Comparison of ENCODE assay signal across 25 mouse cellular contexts in the genomic region with DNA sequence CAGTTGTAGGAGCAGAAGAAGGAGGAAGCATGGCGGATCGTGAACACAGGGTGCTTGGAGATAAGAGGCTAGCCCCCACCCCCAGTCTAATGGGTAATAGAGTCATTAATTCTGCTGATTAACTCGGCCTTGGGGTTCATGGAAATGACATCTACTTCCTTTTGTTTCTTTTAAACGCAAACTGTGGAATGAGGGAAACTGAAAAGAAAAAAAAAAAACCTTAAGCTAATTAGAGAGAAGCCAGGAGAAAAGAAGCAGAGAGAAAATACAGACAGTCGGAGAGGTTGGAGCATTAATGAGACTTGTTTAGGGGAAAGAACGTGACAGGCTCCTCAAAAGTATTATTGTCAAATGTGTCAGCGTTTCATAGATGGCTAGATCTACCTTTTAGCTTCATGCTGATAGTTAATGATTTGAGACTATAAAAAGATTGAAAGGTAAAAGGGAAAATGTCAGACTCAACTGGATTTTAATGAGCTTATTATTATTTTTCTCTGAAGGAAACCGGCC.
A peak's percentile ranks its signal among the peaks of the same experiment; 100 is the strongest.
DNase-seq lines count a peak whose midpoint lies in the region; ATAC-seq and TF ChIP-seq lines count a peak whose summit lies in the region.
"Had no signal": no experiment of that assay in that cellular context is flagged by ENCODE, and none has a peak within 500 bp of the region (broad histone marks: within the 10 kb centered on the region; RNA-seq: fewer than 3 reads in every experiment).

No protein-coding gene starts in this region.

- ATAC-seq in neural tube, embryonic 15.5 days (ENCODE audit: low FRiP score), result no peak
- peak; percentile 54 for ATAC-seq in forebrain, embryonic 14.5 days
- no peak for ATAC-seq in midbrain, embryonic 15.5 days (replicated peaks)
- no peak for ATAC-seq in liver, postnatal 0 days
- ATAC-seq: activated CD4-positive, CD25-positive, alpha-beta regulatory T cell, adult 4 months; intestine, embryonic 16.5 days had no signal

- H3K36me3 ChIP-seq in neural tube, embryonic 15.5 days, result no peaks in the 10 kb centered on the region
- H3K36me3 ChIP-seq in forebrain, embryonic 14.5 days (ENCODE audit: control insufficient read depth, insufficient read depth, low read length), result no peaks in the 10 kb centered on the region
- H3K36me3 ChIP-seq in midbrain, embryonic 15.5 days (replicated peaks), result no peaks in the 10 kb centered on the region
- H3K36me3 ChIP-seq in liver, postnatal 0 days (replicated peaks; ENCODE audit: insufficient read depth, low read length), result no peaks in the 10 kb centered on the region
- H3K36me3 ChIP-seq: heart, embryonic 15.5 days; kidney, embryonic 15.5 days had no signal

- WGBS in neural tube, embryonic 15.5 days, result 54% methylated on average over 8 of the region's 8 CpGs
- WGBS in forebrain, embryonic 14.5 days, result 4% methylated on average over 8 of the region's 8 CpGs
- WGBS in midbrain, embryonic 15.5 days, result 38% methylated on average over 8 of the region's 8 CpGs
- 49% methylated on average over 8 of the region's 8 CpGs for WGBS in liver, postnatal 0 days (ENCODE audit: insufficient replicate concordance)

- no peak overlapping the region for H3K9ac ChIP-seq in neural tube, embryonic 15.5 days (replicated peaks)
- no peak overlapping the region for H3K9ac ChIP-seq in forebrain, embryonic 14.5 days (ENCODE audit: low read length)
- no peak overlapping the region for H3K9ac ChIP-seq in midbrain, embryonic 15.5 days
- no peak overlapping the region for H3K9ac ChIP-seq in liver, postnatal 0 days (replicated peaks)
- H3K9ac ChIP-seq: heart, embryonic 15.5 days; kidney, embryonic 15.5 days had no signal

- DNase-seq in neural tube, embryonic 10.5 days (ENCODE audit: extremely low spot score, low spot score), result no peak
- peak; percentile 72 for DNase-seq in forebrain, embryonic 14.5 days (ENCODE audit: low spot score)
- DNase-seq in thymus, postnatal 36 days, result no peak
- DNase-seq in B cell, adult 2 months, result no peak
- no peak for DNase-seq in liver, postnatal 0 days
- DNase-seq: adrenal gland, postnatal 10 days; cerebellum, adult 18-20 months; cerebellum, postnatal 25 days; embryo, embryonic 11 days; gastrocnemius, postnatal 36 days; heart, postnatal 4 days; kidney, postnatal 4 days; layer of hippocampus, adult 9-11 months; lung, adult 2 months; lung, postnatal 36 days; right cerebral cortex, postnatal 4 days; thymus, adult 2 months had no signal

- no peaks in the 10 kb centered on the region for H3K9me3 ChIP-seq in neural tube, embryonic 15.5 days (replicated peaks)
- no peaks in the 10 kb centered on the region for H3K9me3 ChIP-seq in forebrain, embryonic 14.5 days (replicated peaks; ENCODE audit: control insufficient read depth, low read length)
- no peaks in the 10 kb centered on the region for H3K9me3 ChIP-seq in midbrain, embryonic 15.5 days
- H3K9me3 ChIP-seq in liver, postnatal 0 days (ENCODE audit: low read length), result no peaks in the 10 kb centered on the region
- H3K9me3 ChIP-seq: heart, embryonic 15.5 days; kidney, embryonic 15.5 days had no signal

- no peaks in the 10 kb centered on the region for H3K27me3 ChIP-seq in neural tube, embryonic 15.5 days (replicated peaks)
- H3K27me3 ChIP-seq in forebrain, embryonic 14.5 days (replicated peaks; ENCODE audit: control insufficient read depth, insufficient read depth, low read length), result no peaks in the 10 kb centered on the region
- no peaks in the 10 kb centered on the region for H3K27me3 ChIP-seq in midbrain, embryonic 15.5 days (replicated peaks)
- no peaks in the 10 kb centered on the region for H3K27me3 ChIP-seq in liver, postnatal 0 days (ENCODE audit: insufficient read depth, low read length)
- H3K27me3 ChIP-seq: heart, embryonic 15.5 days; kidney, embryonic 15.5 days had no signal

- TF ChIP-seq EP300 in liver, postnatal 0 days (IDR thresholded peaks at IDR 0.05; ENCODE audit: low read depth), result no peak

- 0 out of 2 replicates have a peak overlapping the region, but pooled peaks have one; percentile 10 for H3K27ac ChIP-seq in neural tube, embryonic 15.5 days (replicated peaks)
- peak overlapping the region; percentile 72; the same call in 1 of the 2 replicates for H3K27ac ChIP-seq in forebrain, embryonic 14.5 days (ENCODE audit: low read depth, low read length)
- H3K27ac ChIP-seq in midbrain, embryonic 15.5 days, result peak overlapping the region; percentile 69
- H3K27ac ChIP-seq in liver, postnatal 0 days (ENCODE audit: low read depth), result no peak overlapping the region
- H3K27ac ChIP-seq: heart, embryonic 15.5 days; kidney, embryonic 15.5 days; left cerebral cortex, adult 2 months had no signal

- no peak for TF ChIP-seq CTCF in liver, postnatal 0 days (IDR thresholded peaks at IDR 0.05; ENCODE audit: low read depth)

- H3K4me3 ChIP-seq in neural tube, embryonic 15.5 days (replicated peaks), result no peak overlapping the region
- no peak overlapping the region for H3K4me3 ChIP-seq in forebrain, embryonic 14.5 days (ENCODE audit: low read depth, low read length)
- no peak overlapping the region for H3K4me3 ChIP-seq in midbrain, embryonic 15.5 days
- no peak overlapping the region for H3K4me3 ChIP-seq in liver, postnatal 0 days (ENCODE audit: low read depth, low read length)
- H3K4me3 ChIP-seq: heart, embryonic 15.5 days; kidney, embryonic 15.5 days; left cerebral cortex, adult 2 months had no signal

- no peak overlapping the region for H3K4me2 ChIP-seq in neural tube, embryonic 15.5 days
- peak overlapping the region; percentile 19; the same call in 1 of the 2 replicates for H3K4me2 ChIP-seq in forebrain, embryonic 14.5 days (ENCODE audit: low read length)
- no peak overlapping the region for H3K4me2 ChIP-seq in midbrain, embryonic 15.5 days
- no peak overlapping the region for H3K4me2 ChIP-seq in liver, postnatal 0 days (ENCODE audit: low read depth, low read length)
- H3K4me2 ChIP-seq: heart, embryonic 15.5 days; kidney, embryonic 15.5 days; liver, embryonic 11.5 days had no signal

- no peaks in the 10 kb centered on the region for H3K4me1 ChIP-seq in neural tube, embryonic 15.5 days
- peaks cover 13% of the 10 kb centered on the region for H3K4me1 ChIP-seq in forebrain, embryonic 14.5 days (ENCODE audit: control insufficient read depth, insufficient read depth, low read length)
- peaks cover 16% of the 10 kb centered on the region; the same call in 1 of the 2 replicates for H3K4me1 ChIP-seq in midbrain, embryonic 15.5 days
- no peaks in the 10 kb centered on the region for H3K4me1 ChIP-seq in liver, postnatal 0 days (ENCODE audit: insufficient read depth)
- H3K4me1 ChIP-seq: heart, embryonic 15.5 days; kidney, embryonic 15.5 days had no signal
